Mouse (Mus musculus) liver (tissue): ENCODE data around the gene Esyt2.
A peak's percentile ranks its signal among the peaks of the same experiment; 100 is the strongest.

Experiments used
- DNase-seq: peaks from one replicate; pipeline ENCODE4 v3.0.0-alpha.2; 2020; ENCODE audit warnings: mixed read lengths

The Esyt2 gene

GRCm38 (mm10) chr12:116367346-116367745, 86.3 kb downstream of the Esyt2 start:
- DNase-seq = no peak

- DNase-seq = no peak
Measured at GRCm38 (mm10) chr12:116368857-116369256, 87.9 kb downstream of the Esyt2 start.

GRCm38 (mm10) chr12:116383101-116383500, 102.1 kb downstream of the Esyt2 start:
- DNase-seq = no peak

- DNase-seq = no peak
Measured at GRCm38 (mm10) chr12:116383995-116384394, 103.0 kb downstream of the Esyt2 start.

- DNase-seq = no peak
Measured at GRCm38 (mm10) chr12:116386802-116387201, 105.8 kb downstream of the Esyt2 start.

- no peak for DNase-seq
Measured at GRCm38 (mm10) chr12:116389868-116390267, 108.9 kb downstream of the Esyt2 start.

GRCm38 (mm10) chr12:116394327-116394726, 113.3 kb downstream of the Esyt2 start:
- DNase-seq = no peak

- DNase-seq = no peak
Measured at GRCm38 (mm10) chr12:116395312-116395711, 114.3 kb downstream of the Esyt2 start.

GRCm38 (mm10) chr12:116396072-116396695, 115.2 kb downstream of the Esyt2 start:
- DNase-seq = no peak

GRCm38 (mm10) chr12:116404012-116404679, 123.2 kb downstream of the Esyt2 start:
- peak; percentile 34 for DNase-seq

GRCm38 (mm10) chr12:116405045-116405835, 124.2 kb downstream of the Esyt2 start, which contains the start of gene Ncapg2:
TSS of gene Ncapg2 (plus strand) at chr12:116405402.
- peak; percentile 100 for DNase-seq

GRCm38 (mm10) chr12:116405836-116406155, 124.8 kb downstream of the Esyt2 start:
- peak; percentile 56 for DNase-seq

- DNase-seq = peak; percentile 33
Measured at GRCm38 (mm10) chr12:116407883-116408282, 126.9 kb downstream of the Esyt2 start.

- DNase-seq = no peak
Measured at GRCm38 (mm10) chr12:116414941-116415340, 133.9 kb downstream of the Esyt2 start.

GRCm38 (mm10) chr12:116416514-116416913, 135.5 kb downstream of the Esyt2 start:
- DNase-seq = no peak

- no peak for DNase-seq
Measured at GRCm38 (mm10) chr12:116421656-116422055, 140.7 kb downstream of the Esyt2 start.

- DNase-seq = no peak
Measured at GRCm38 (mm10) chr12:116425392-116425791, 144.4 kb downstream of the Esyt2 start.

- no peak for DNase-seq
Measured at GRCm38 (mm10) chr12:116433742-116434141, 152.7 kb downstream of the Esyt2 start.

- no peak for DNase-seq
Measured at GRCm38 (mm10) chr12:116435232-116435631, 154.2 kb downstream of the Esyt2 start.

- no peak for DNase-seq
Measured at GRCm38 (mm10) chr12:116436125-116436524, 155.1 kb downstream of the Esyt2 start.

- DNase-seq = no peak
Measured at GRCm38 (mm10) chr12:116438591-116438990, 157.6 kb downstream of the Esyt2 start.
